Mouse (Mus musculus) bone marrow, adult 2 months (tissue): ENCODE results near the gene Ssxb8. TPM values are rescaled to one million over a fixed set of nuclear protein-coding genes. Genes with fewer than 3 reads are reported as not detected.
"Not testable (repeated sequence)": the region's sequence is repeated elsewhere in the genome, so short reads cannot be mapped to it uniquely, and the experiment has no call there.

Experiments used
- H3K27ac ChIP-seq: fragments of 200-500 bp; 2 replicates; pipeline ENCODE4 v1.5.1; 2012; ENCODE audit warnings: low read depth, mild to moderate bottlenecking, control low read depth, inconsistent platforms, low read length; ENCODE audit not compliant: control insufficient read depth, poor library complexity, insufficient read depth
- H3K4me1 ChIP-seq: fragments of 200-500 bp; 2 replicates; pipeline ENCODE4 v1.6.1; 2011; ENCODE audit warnings: low read length; ENCODE audit not compliant: control insufficient read depth, insufficient read depth
- H3K4me3 ChIP-seq: fragments of 200-500 bp; replicated peaks from 2 replicates; pipeline ENCODE3; 2011; ENCODE audit warnings: mild to moderate bottlenecking, low read depth, low read length, control low read depth; ENCODE audit not compliant: control insufficient read depth
- CTCF ChIP-seq: fragments of 200-500 bp; IDR thresholded peaks from 2 replicates; pipeline ENCODE4 v1.5.1; 2011; ENCODE audit warnings: low read length, control low read depth; ENCODE audit not compliant: control insufficient read depth, insufficient read depth
- POLR2A ChIP-seq: fragments of 200-500 bp; IDR thresholded peaks from 2 replicates; pipeline ENCODE4 v1.6.1; 2011; ENCODE audit warnings: low read depth, mild to moderate bottlenecking, control low read depth, low read length, borderline replicate concordance; ENCODE audit not compliant: control insufficient read depth
- WGBS: fragments of 180-500 bp; shearing (Covaris S2); methylation state at CpG from one replicate; pipeline ENCODE4 v1.1.7; 2018; 5-methylcytosine and 5-hydroxymethylcytosine counted together
- polyA plus RNA-seq: library from polyadenylated mRNA; stranded (reverse); fragments of >200 nt; gene quantifications from 2 replicates; pipeline ENCODE4 v1.2.4, GENCODE M21; 2011; ENCODE audit warnings: low replicate concordance; ENCODE audit not compliant: missing spikeins, insufficient read depth, insufficient read length

The Ssxb8 gene
- polyA plus RNA-seq, result not detected in 2 replicates

DNA sequence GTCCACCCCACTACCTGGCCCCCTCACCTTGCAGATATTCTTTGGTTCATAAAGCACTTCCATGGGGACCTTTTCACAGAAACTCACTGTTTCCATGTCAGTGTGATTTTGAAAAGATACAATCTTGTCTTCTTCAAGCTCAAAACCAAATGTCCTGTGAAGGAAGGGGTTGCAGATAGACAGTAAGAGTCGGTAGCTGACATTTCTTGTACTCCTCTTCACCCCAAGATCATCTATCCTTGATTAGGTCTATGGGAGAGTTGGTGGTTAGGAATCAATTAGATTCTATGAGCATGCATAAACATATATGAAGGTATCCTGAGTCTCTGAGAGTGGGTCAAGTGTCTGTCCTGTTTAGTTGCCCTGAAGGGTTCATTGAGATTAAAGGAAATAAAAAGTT is at the start of gene Ssxb8:
Ssxb8 (minus strand) TSS at position 101 of the 400 bp plus-strand sequence.
- WGBS, result 45% methylated on average over 1 of the region's 1 CpGs
- H3K4me3 ChIP-seq, H3K4me1 ChIP-seq: not testable (repeated sequence)

DNA sequence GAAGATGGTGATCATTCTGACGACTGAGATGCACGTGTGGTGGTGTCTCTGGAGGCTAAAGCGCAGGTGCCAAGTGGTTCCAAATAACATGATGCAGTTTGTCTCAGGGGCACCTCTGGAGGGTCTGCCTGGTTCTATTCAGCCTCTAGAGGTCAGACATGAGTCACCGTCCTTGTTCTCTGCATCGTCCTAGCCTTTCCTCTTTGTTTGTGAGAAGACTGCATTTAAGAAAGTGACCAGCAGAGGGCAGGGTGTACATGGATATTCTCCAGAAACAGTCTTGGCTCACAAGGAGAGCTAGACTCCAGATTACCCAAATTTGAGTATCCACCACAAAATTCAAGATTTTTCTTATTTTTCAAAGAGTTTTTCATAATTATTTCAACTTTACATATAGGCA is 42.3 kb upstream of the Ssxb8 start:
- H3K4me3 ChIP-seq, result no peak overlapping the region
- H3K27ac ChIP-seq, result no peak overlapping the region
- TF ChIP-seq CTCF (no peak), POLR2A (no peak)
- no peaks in the 10 kb centered on the region for H3K4me1 ChIP-seq
- WGBS, result 39% methylated on average over 5 of the region's 5 CpGs

More for the DNA sequence above, at the start of gene Ssxb8:
- H3K27ac ChIP-seq, result not testable (repeated sequence)

DNA sequence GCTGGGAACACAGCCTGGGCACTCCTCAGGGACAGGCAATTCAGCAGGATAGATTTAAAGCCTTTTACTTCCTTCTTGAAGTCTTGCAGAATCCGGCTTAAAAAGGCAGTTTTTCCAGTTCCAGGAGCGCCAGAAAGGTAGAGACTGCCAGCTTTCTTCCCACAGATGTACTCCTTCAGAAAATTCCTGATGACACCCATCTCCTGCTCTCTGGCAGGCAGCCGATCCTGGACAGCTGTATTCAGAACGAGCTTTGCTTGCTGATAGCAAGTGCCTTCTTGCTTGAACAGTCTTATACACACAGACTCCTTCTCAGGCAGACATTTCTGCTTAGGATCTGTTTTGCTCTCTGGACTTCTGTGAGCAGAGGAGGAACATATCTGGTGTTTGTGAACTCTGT is 27.6 kb downstream of the Ssxb8 start:
- H3K27ac ChIP-seq, result no peak overlapping the region
- no peak overlapping the region for H3K4me3 ChIP-seq
- TF ChIP-seq CTCF, result no peak
- no peak for TF ChIP-seq POLR2A
- 64% methylated on average over 4 of the region's 4 CpGs for WGBS
- no peaks in the 10 kb centered on the region for H3K4me1 ChIP-seq

Other genes with a start within 250 kb of the Ssxb8 start
- not detected in 2 replicates for gene Ssxb2, start 229.1 kb downstream of the Ssxb8 start, polyA plus RNA-seq
- gene Gm14459, start 165.9 kb downstream of the Ssxb8 start, polyA plus RNA-seq, result not detected in 2 replicates
- not detected in 2 replicates for gene Ssxb6, start 142.6 kb downstream of the Ssxb8 start, polyA plus RNA-seq
- gene Ssxb3, start 99.0 kb downstream of the Ssxb8 start, polyA plus RNA-seq, result not detected in 2 replicates
- gene Ssx9, start 57.6 kb upstream of the Ssxb8 start, polyA plus RNA-seq, result not detected in 2 replicates
- not detected in 2 replicates for gene Ssxb5, start 112.8 kb upstream of the Ssxb8 start, polyA plus RNA-seq
- not detected in 2 replicates for gene Gm6592, start 153.2 kb upstream of the Ssxb8 start, polyA plus RNA-seq
- not detected in 2 replicates for gene Gm5751, start 183.4 kb upstream of the Ssxb8 start, polyA plus RNA-seq
- gene B630019K06Rik, start 201.5 kb upstream of the Ssxb8 start, polyA plus RNA-seq, result 0.57 and 0.63 TPM in 2 replicates